Mouse (Mus musculus) intestine, embryonic 15.5 days (tissue): ENCODE measurements around the gene Tgif1. TPM values are rescaled to one million over a fixed set of nuclear protein-coding genes. Genes with fewer than 3 reads are reported as not detected.
A peak's percentile ranks its signal among the peaks of the same experiment; 100 is the strongest.

ENCODE experiments used
- ATAC-seq: fragments of 200-750 bp; cut with Nextera tagmentation; 2 replicates; pipeline ENCODE4 v1.8.0; 2017; ENCODE audit warnings: moderate TSS enrichment, moderate library complexity
- H3K27ac ChIP-seq: fragments of 300-500 bp; sonication (generic); 2 replicates; pipeline ENCODE4 v1.5.1; 2015; ENCODE audit warnings: mild to moderate bottlenecking, inconsistent platforms
- H3K27me3 ChIP-seq: fragments of 300-500 bp; sonication (generic); replicated peaks from 2 replicates; pipeline ENCODE4 v1.6.1; 2015; ENCODE audit warnings: inconsistent platforms
- H3K36me3 ChIP-seq: fragments of 300-500 bp; sonication (generic); 2 replicates; pipeline ENCODE4 v1.6.1; 2015; ENCODE audit warnings: inconsistent platforms
- H3K4me1 ChIP-seq: fragments of 300-500 bp; sonication (generic); replicated peaks from 2 replicates; pipeline ENCODE4 v1.6.1; 2015; ENCODE audit warnings: inconsistent platforms
- H3K4me2 ChIP-seq: fragments of 300-500 bp; sonication (generic); replicated peaks from 2 replicates; pipeline ENCODE4 v1.6.1; 2015; ENCODE audit warnings: mild to moderate bottlenecking, inconsistent platforms
- H3K4me3 ChIP-seq: fragments of 300-500 bp; sonication (generic); replicated peaks from 2 replicates; pipeline ENCODE4 v1.5.1; 2015; ENCODE audit warnings: inconsistent platforms
- H3K9ac ChIP-seq: fragments of 300-500 bp; sonication (generic); 2 replicates; pipeline ENCODE4 v1.6.1; 2015; ENCODE audit warnings: inconsistent platforms
- H3K9me3 ChIP-seq: fragments of 300-500 bp; sonication (generic); 2 replicates; pipeline ENCODE4 v1.6.1; 2016; ENCODE audit warnings: inconsistent platforms
- WGBS: fragments of 180-500 bp; shearing (Covaris S2); methylation state at CpG from one replicate; pipeline ENCODE4 v1.1.7; 2015; 5-methylcytosine and 5-hydroxymethylcytosine counted together
- polyA plus RNA-seq: library from polyadenylated mRNA; unstranded; fragments of >200 nt; fragmentation: Nextera tagmentation; extraction: Ambion mirVana; gene quantifications from 2 replicates; pipeline ENCODE4 v1.2.1, GENCODE M21; 2015

The Tgif1 gene
- polyA plus RNA-seq, 1 experiment from 2014 or later = 56.5 TPM

- ATAC-seq = no peak
- H3K4me2 ChIP-seq = no peak overlapping the region
- no peaks in the 10 kb centered on the region for H3K27me3 ChIP-seq
- H3K27ac ChIP-seq = no peak overlapping the region
- no peak overlapping the region for H3K9ac ChIP-seq
- H3K4me3 ChIP-seq = no peak overlapping the region
- no peaks in the 10 kb centered on the region for H3K4me1 ChIP-seq
- no peaks in the 10 kb centered on the region for H3K9me3 ChIP-seq
- H3K36me3 ChIP-seq = no peaks in the 10 kb centered on the region
- 75% methylated on average over 7 of the region's 7 CpGs for WGBS
Observed at GRCm38 (mm10) chr17:70881194-70881593, 27.8 kb upstream of the Tgif1 start.

- H3K4me1 ChIP-seq = no peaks in the 10 kb centered on the region
- H3K9me3 ChIP-seq = no peaks in the 10 kb centered on the region
- H3K4me3 ChIP-seq = no peak overlapping the region
- no peak overlapping the region for H3K27ac ChIP-seq
- H3K36me3 ChIP-seq = no peaks in the 10 kb centered on the region
- no peak for ATAC-seq
- H3K4me2 ChIP-seq = no peak overlapping the region
- H3K27me3 ChIP-seq = no peaks in the 10 kb centered on the region
- no peak overlapping the region for H3K9ac ChIP-seq
Observed at GRCm38 (mm10) chr17:70878237-70878636, 24.9 kb upstream of the Tgif1 start.

GRCm38 (mm10) chr17:70873778-70874124, 20.4 kb upstream of the Tgif1 start:
- H3K27ac ChIP-seq = no peak overlapping the region
- H3K36me3 ChIP-seq = no peaks in the 10 kb centered on the region
- ATAC-seq = no peak; the same call in 1 of the 2 replicates
- no peak overlapping the region for H3K9ac ChIP-seq
- H3K4me1 ChIP-seq = 0 out of 2 replicates have a peak, but pooled peaks cover 2% of the 10 kb centered on the region
- H3K27me3 ChIP-seq = no peaks in the 10 kb centered on the region
- no peak overlapping the region for H3K4me3 ChIP-seq
- 45% methylated on average over 7 of the region's 7 CpGs for whole genome bisulfite sequencing
- H3K4me2 ChIP-seq = peak overlapping the region; percentile 52
- H3K9me3 ChIP-seq = no peaks in the 10 kb centered on the region

GRCm38 (mm10) chr17:70872936-70873777, 19.8 kb upstream of the Tgif1 start:
- 32% methylated on average over 21 of the region's 21 CpGs for WGBS
- Histone ChIP-seq H3K36me3 (no peaks in the 10 kb centered on the region), H3K9ac (no peak overlapping the region), H3K27ac (no peak overlapping the region), H3K4me1 (0 out of 2 replicates have a peak, but pooled peaks cover 2% of the 10 kb centered on the region), H3K4me2 (peak overlapping the region; percentile 52), H3K9me3 (no peaks in the 10 kb centered on the region), H3K4me3 (no peak overlapping the region; the same call in 1 of the 2 replicates), H3K27me3 (no peaks in the 10 kb centered on the region)
- peak; percentile 76 for ATAC-seq

GRCm38 (mm10) chr17:70872094-70872929, 19.0 kb upstream of the Tgif1 start:
- Histone ChIP-seq H3K9ac (no peak overlapping the region), H3K9me3 (no peaks in the 10 kb centered on the region), H3K27me3 (no peaks in the 10 kb centered on the region), H3K4me3 (no peak overlapping the region), H3K27ac (no peak overlapping the region), H3K4me1 (0 out of 2 replicates have a peak, but pooled peaks cover 2% of the 10 kb centered on the region), H3K4me2 (peak overlapping the region; percentile 52; the same call in 1 of the 2 replicates), H3K36me3 (no peaks in the 10 kb centered on the region)
- WGBS = 42% methylated on average over 14 of the region's 14 CpGs
- peak; percentile 50; the same call in 1 of the 2 replicates for ATAC-seq

GRCm38 (mm10) chr17:70871676-70872075, 18.3 kb upstream of the Tgif1 start:
- no peak overlapping the region for H3K4me2 ChIP-seq
- 0 out of 2 replicates have a peak, but pooled peaks cover 2% of the 10 kb centered on the region for H3K4me1 ChIP-seq
- H3K27me3 ChIP-seq = no peaks in the 10 kb centered on the region
- no peak overlapping the region for H3K27ac ChIP-seq
- no peaks in the 10 kb centered on the region for H3K9me3 ChIP-seq
- H3K36me3 ChIP-seq = no peaks in the 10 kb centered on the region
- ATAC-seq = no peak
- no peak overlapping the region for H3K9ac ChIP-seq
- H3K4me3 ChIP-seq = no peak overlapping the region
- 67% methylated on average over 5 of the region's 5 CpGs for WGBS

- no peaks in the 10 kb centered on the region for H3K9me3 ChIP-seq
- no peak overlapping the region for H3K9ac ChIP-seq
- H3K36me3 ChIP-seq = no peaks in the 10 kb centered on the region
- no peak overlapping the region for H3K4me3 ChIP-seq
- 93% methylated on average over 4 of the region's 4 CpGs for WGBS
- no peak overlapping the region for H3K27ac ChIP-seq
- no peaks in the 10 kb centered on the region for H3K27me3 ChIP-seq
- no peak for ATAC-seq
- H3K4me1 ChIP-seq = 0 out of 2 replicates have a peak, but pooled peaks cover 2% of the 10 kb centered on the region
- H3K4me2 ChIP-seq = no peak overlapping the region
Observed at GRCm38 (mm10) chr17:70870581-70870980, 17.2 kb upstream of the Tgif1 start.

GRCm38 (mm10) chr17:70868577-70869229, 15.4 kb upstream of the Tgif1 start:
- Histone ChIP-seq H3K9ac (no peak overlapping the region), H3K4me3 (no peak overlapping the region), H3K27me3 (no peaks in the 10 kb centered on the region), H3K4me1 (0 out of 2 replicates have a peak, but pooled peaks cover 2% of the 10 kb centered on the region), H3K36me3 (no peaks in the 10 kb centered on the region), H3K4me2 (no peak overlapping the region), H3K27ac (no peak overlapping the region), H3K9me3 (no peaks in the 10 kb centered on the region)
- no peak for ATAC-seq
- 72% methylated on average over 5 of the region's 5 CpGs for WGBS

GRCm38 (mm10) chr17:70866538-70867114, 13.3 kb upstream of the Tgif1 start:
- Histone ChIP-seq H3K27ac (no peak overlapping the region), H3K36me3 (no peaks in the 10 kb centered on the region), H3K27me3 (no peaks in the 10 kb centered on the region), H3K4me3 (no peak overlapping the region), H3K4me2 (no peak overlapping the region), H3K9ac (no peak overlapping the region), H3K4me1 (no peaks in the 10 kb centered on the region), H3K9me3 (no peaks in the 10 kb centered on the region)
- WGBS = 80% methylated on average over 6 of the region's 6 CpGs
- ATAC-seq = no peak

- Histone ChIP-seq H3K36me3 (no peaks in the 10 kb centered on the region), H3K27ac (no peak overlapping the region), H3K4me3 (no peak overlapping the region), H3K4me1 (0 out of 2 replicates have a peak, but pooled peaks cover 2% of the 10 kb centered on the region), H3K4me2 (no peak overlapping the region), H3K9ac (no peak overlapping the region), H3K27me3 (no peaks in the 10 kb centered on the region), H3K9me3 (no peaks in the 10 kb centered on the region)
- WGBS = 86% methylated on average over 5 of the region's 5 CpGs
- ATAC-seq = no peak
Observed at GRCm38 (mm10) chr17:70866029-70866428, 12.7 kb upstream of the Tgif1 start.

GRCm38 (mm10) chr17:70865060-70865604, 11.8 kb upstream of the Tgif1 start:
- Histone ChIP-seq H3K9me3 (no peaks in the 10 kb centered on the region), H3K27ac (no peak overlapping the region), H3K9ac (no peak overlapping the region), H3K4me1 (0 out of 2 replicates have a peak, but pooled peaks cover 2% of the 10 kb centered on the region), H3K4me2 (no peak overlapping the region), H3K4me3 (no peak overlapping the region), H3K27me3 (no peaks in the 10 kb centered on the region), H3K36me3 (no peaks in the 10 kb centered on the region)
- WGBS = 62% methylated on average over 10 of the region's 10 CpGs
- ATAC-seq = peak; percentile 54
